Mouse (Mus musculus) kidney, adult 2 months (tissue): Measurements from ENCODE around the gene Dlg3.

Experiments
- CTCF ChIP-seq: fragments of 200-500 bp; conservative IDR thresholded peaks from 2 replicates; pipeline ENCODE4 v1.5.1; 2011; ENCODE audit warnings: low read depth, mild to moderate bottlenecking, control low read depth, low read length, moderate library complexity, mixed read lengths; ENCODE audit not compliant: insufficient read depth, insufficient read length
- POLR2A ChIP-seq: fragments of 200-500 bp; IDR thresholded peaks from one replicate; pipeline ENCODE4 v1.6.1; 2011; ENCODE audit warnings: low read depth, low read length, control low read depth

DNA sequence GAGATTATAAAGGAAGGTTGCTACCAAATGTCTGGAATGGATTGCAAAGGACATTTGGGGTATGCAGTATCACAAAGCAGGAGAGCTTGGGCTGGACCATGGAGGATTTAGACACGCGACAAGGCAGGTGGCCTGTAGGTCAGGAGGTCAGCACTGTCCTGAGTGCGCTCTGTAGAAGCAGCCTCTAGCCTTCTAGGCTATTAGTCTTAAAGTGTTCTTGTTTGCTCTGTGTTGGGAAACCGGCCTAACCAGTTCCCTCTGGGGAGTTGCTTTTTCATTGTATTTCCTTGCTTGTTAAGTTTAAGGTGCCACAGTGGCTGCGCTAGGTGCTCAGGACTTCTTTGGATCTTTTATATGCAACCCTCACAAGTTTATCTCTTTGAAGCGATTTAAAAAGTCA is 34.5 kb downstream of the Dlg3 start:
- TF ChIP-seq POLR2A, result no peak
- no peak for TF ChIP-seq CTCF
